Mouse (Mus musculus): Measurements from ENCODE around the gene Selenoo.

Gene Selenoo

DNA sequence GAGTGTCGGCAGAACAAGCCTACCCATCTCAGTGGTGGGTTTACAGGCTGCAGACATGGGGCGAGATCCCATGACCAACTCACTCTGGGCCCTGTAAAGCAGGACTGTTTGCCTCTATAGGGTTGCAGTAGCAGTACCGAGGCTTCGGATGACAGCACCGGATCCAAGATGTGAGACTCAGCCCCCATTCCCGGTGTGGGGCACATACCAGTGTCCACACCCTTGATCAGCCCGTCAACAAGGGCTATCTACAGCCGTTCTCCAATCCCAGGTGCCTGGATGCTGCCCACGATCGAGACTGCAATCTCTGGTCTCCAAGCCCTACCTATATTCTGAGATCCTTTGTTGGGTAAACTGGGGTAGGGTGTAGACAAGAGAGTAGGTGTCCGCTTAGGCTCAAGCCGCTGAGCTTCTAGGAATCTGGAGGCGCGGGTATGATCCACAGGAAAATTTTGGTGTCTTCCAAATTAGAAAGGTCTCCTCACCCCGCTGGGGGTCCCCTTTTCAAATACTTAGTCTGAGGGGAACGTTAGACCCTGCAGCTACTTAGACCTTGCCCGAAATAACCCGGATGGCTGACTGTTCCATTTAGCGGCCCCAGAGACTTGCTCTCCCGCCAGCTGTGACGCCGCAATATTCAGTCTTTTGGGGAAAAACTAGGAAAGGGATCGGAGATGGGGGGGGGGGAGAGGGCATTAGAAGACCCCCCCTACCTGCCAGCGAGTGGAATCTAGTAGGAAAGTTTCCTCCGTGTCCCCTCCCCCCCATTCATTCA is 59.8 kb downstream of the Selenoo start:
- DNase-seq (ENCODE audit: inconsistent ontology term): no peak

GRCm38 (mm10) chr15:89149271-89150040 is 60.6 kb downstream of the Selenoo start, which contains the start of gene Mapk11:
Gene Mapk11 (minus strand): TSS chr15:89149628.
- DNase-seq (ENCODE audit: inconsistent ontology term): no peak
